ENCODE assay signal across 17 mouse cellular contexts in the genomic region with DNA sequence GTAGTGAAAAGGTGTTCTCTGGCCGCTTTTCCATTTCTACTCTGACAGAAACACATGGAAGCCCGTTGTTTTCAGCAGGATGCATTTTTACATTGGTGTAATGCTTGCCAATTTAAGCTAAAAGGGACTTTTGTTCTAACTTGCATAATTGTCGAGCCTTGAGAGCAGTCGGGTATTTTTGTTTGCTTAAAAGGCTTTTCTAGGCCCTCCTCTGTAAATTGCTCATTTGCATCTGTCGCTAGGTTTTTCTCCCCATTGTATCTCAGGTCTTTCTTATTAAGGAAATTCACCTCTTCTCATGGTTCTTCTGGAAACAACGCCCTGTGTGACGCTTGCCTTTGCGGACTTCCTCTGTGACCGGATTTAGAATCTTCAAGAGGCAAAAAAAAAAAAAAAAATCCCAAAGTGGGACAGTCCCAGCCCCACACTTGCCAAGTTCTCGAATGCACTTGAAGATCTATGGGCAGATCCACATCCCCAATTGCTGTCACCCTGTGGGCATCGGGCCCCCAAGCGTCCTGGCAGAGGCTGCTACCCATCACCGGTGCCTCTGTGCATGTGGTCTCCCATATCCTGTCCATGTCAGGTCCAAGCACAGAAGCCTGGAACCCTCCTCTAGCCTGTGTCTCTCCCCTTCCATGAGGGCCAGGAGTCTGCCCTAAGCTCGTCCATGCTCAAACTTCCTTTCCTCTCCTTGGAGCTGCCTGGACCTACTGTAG.
DNase-seq lines count a peak whose midpoint lies in the region; ATAC-seq lines count a peak whose summit lies in the region.
"Had no signal": no experiment of that assay in that cellular context is flagged by ENCODE, and none has a peak within 500 bp of the region (broad histone marks: within the 10 kb centered on the region; RNA-seq: fewer than 3 reads in every experiment).

No protein-coding gene starts in this region.

- 0 out of 2 replicates have a peak overlapping the region, but pooled peaks have one; percentile 12 for H3K27ac ChIP-seq in hindbrain, embryonic 14.5 days
- H3K27ac ChIP-seq in hindbrain, embryonic 10.5 days = no peak overlapping the region
- peak overlapping the region; percentile 44 for H3K27ac ChIP-seq in forebrain, embryonic 13.5 days
- H3K27ac ChIP-seq: embryonic facial prominence, embryonic 12.5 days; intestine, embryonic 15.5 days; midbrain, embryonic 10.5 days; stomach, embryonic 15.5 days had no signal

- H3K9me3 ChIP-seq in hindbrain, embryonic 14.5 days (ENCODE audit: control insufficient read depth, low read length) = 0 out of 2 replicates have a peak, but pooled peaks cover 4% of the 10 kb centered on the region
- H3K9me3 ChIP-seq in hindbrain, embryonic 10.5 days = no peaks in the 10 kb centered on the region
- H3K9me3 ChIP-seq in forebrain, embryonic 13.5 days (replicated peaks) = no peaks in the 10 kb centered on the region
- H3K9me3 ChIP-seq: embryonic facial prominence, embryonic 12.5 days; intestine, embryonic 15.5 days; stomach, embryonic 15.5 days had no signal

- H3K27me3 ChIP-seq in hindbrain, embryonic 14.5 days (ENCODE audit: control insufficient read depth, insufficient read depth, low read length) = no peaks in the 10 kb centered on the region
- peaks cover 28% of the 10 kb centered on the region for H3K27me3 ChIP-seq in hindbrain, embryonic 10.5 days (ENCODE audit: insufficient read depth, poor library complexity, severe bottlenecking)
- no peaks in the 10 kb centered on the region for H3K27me3 ChIP-seq in forebrain, embryonic 13.5 days
- no peaks in the 10 kb centered on the region for H3K27me3 ChIP-seq in splenic B cell, adult 2 months (ENCODE audit: control insufficient read depth, insufficient read depth, low read length, poor library complexity, severe bottlenecking)
- H3K27me3 ChIP-seq: embryonic facial prominence, embryonic 12.5 days; intestine, embryonic 15.5 days; stomach, embryonic 15.5 days had no signal

- peaks cover 6% of the 10 kb centered on the region; the same call in 1 of the 2 replicates for H3K4me1 ChIP-seq in hindbrain, embryonic 14.5 days (replicated peaks; ENCODE audit: control insufficient read depth, insufficient read depth, low read length)
- peaks cover 7% of the 10 kb centered on the region; the same call in 1 of the 2 replicates for H3K4me1 ChIP-seq in hindbrain, embryonic 10.5 days (replicated peaks)
- H3K4me1 ChIP-seq in forebrain, embryonic 13.5 days = peaks cover 20% of the 10 kb centered on the region
- H3K4me1 ChIP-seq: embryonic facial prominence, embryonic 12.5 days; intestine, embryonic 15.5 days; stomach, embryonic 15.5 days had no signal

- H3K4me2 ChIP-seq in hindbrain, embryonic 14.5 days (replicated peaks) = no peak overlapping the region; the same call in 1 of the 2 replicates
- H3K4me2 ChIP-seq in forebrain, embryonic 13.5 days = peak overlapping the region; percentile 6; the same call in 1 of the 2 replicates
- H3K4me2 ChIP-seq: embryonic facial prominence, embryonic 12.5 days; intestine, embryonic 15.5 days; stomach, embryonic 15.5 days had no signal

- 63% methylated on average over 14 of the region's 14 CpGs for WGBS in hindbrain, embryonic 14.5 days
- 85% methylated on average over 14 of the region's 14 CpGs for WGBS in hindbrain, embryonic 10.5 days
- 33% methylated on average over 14 of the region's 14 CpGs for WGBS in forebrain, embryonic 13.5 days

- no peak overlapping the region for H3K4me3 ChIP-seq in hindbrain, embryonic 14.5 days (replicated peaks; ENCODE audit: low read length)
- H3K4me3 ChIP-seq in hindbrain, embryonic 10.5 days = no peak overlapping the region
- H3K4me3 ChIP-seq in forebrain, embryonic 13.5 days = no peak overlapping the region
- H3K4me3 ChIP-seq: embryonic facial prominence, embryonic 12.5 days; intestine, embryonic 15.5 days; midbrain, embryonic 10.5 days; stomach, embryonic 15.5 days had no signal

- no peaks in the 10 kb centered on the region for H3K36me3 ChIP-seq in hindbrain, embryonic 14.5 days (replicated peaks; ENCODE audit: control insufficient read depth, insufficient read depth)
- H3K36me3 ChIP-seq in hindbrain, embryonic 10.5 days = no peaks in the 10 kb centered on the region
- H3K36me3 ChIP-seq in forebrain, embryonic 13.5 days (ENCODE audit: poor library complexity, severe bottlenecking) = no peaks in the 10 kb centered on the region
- H3K36me3 ChIP-seq in splenic B cell, adult 2 months (ENCODE audit: control insufficient read depth, insufficient read depth, low read length, poor library complexity, severe bottlenecking) = no peaks in the 10 kb centered on the region
- H3K36me3 ChIP-seq: embryonic facial prominence, embryonic 12.5 days; intestine, embryonic 15.5 days; midbrain, embryonic 10.5 days; stomach, embryonic 15.5 days had no signal

- ATAC-seq in hindbrain, embryonic 14.5 days (ENCODE audit: low FRiP score) = no peak
- peak; percentile 74 for ATAC-seq in forebrain, embryonic 13.5 days
- ATAC-seq: intestine, embryonic 15.5 days had no signal

- H3K9ac ChIP-seq in hindbrain, embryonic 14.5 days = no peak overlapping the region
- no peak overlapping the region for H3K9ac ChIP-seq in forebrain, embryonic 13.5 days
- H3K9ac ChIP-seq: embryonic facial prominence, embryonic 12.5 days; intestine, embryonic 15.5 days; stomach, embryonic 15.5 days had no signal

- no peak for DNase-seq in hindbrain, embryonic 14.5 days (ENCODE audit: low spot score)
- no peak for DNase-seq in hindbrain, embryonic 10.5 days (ENCODE audit: low spot score)
- peak; percentile 27 for DNase-seq in brain, adult 2 months (ENCODE audit: low read depth, low spot score)
- DNase-seq in splenic B cell, adult 2 months (ENCODE audit: low read depth, low spot score) = peak; percentile 10
- DNase-seq in kidney, postnatal 10 days = no peak
- DNase-seq in adrenal gland, postnatal 25 days = no peak
- DNase-seq: adrenal gland, adult 8-10 months; cerebellum, adult 8-10 months; gastrocnemius, postnatal 14 days; left cerebral cortex, postnatal 4 days; lung, adult 18-20 months; lung, postnatal 36 days had no signal

Comparison
In these comparisons a context has a peak if more than half of its experiments do, and no peak if none do; other contexts are left out.
1. DNase-seq: peak in brain, adult 2 months (single experiment) and splenic B cell, adult 2 months (single experiment); none in hindbrain, embryonic 14.5 days (single experiment), hindbrain, embryonic 10.5 days (single experiment), kidney, postnatal 10 days (single experiment) and adrenal gland, postnatal 25 days (single experiment).